Mouse (Mus musculus) cerebellum, adult 2 months (tissue): ENCODE results near the gene Lsm4. TPM values are rescaled to one million over a fixed set of nuclear protein-coding genes. Genes with fewer than 3 reads are reported as not detected.

Experiments used
- DNase-seq, 2 experiments: peaks; one replicate each; pipeline ENCODE4 v3.0.0; 2021
- H3K27ac ChIP-seq: fragments of 200-500 bp; 2 replicates; pipeline ENCODE4 v1.5.1; 2012; ENCODE audit warnings: low read length, control low read depth, inconsistent platforms; ENCODE audit not compliant: insufficient read depth
- H3K27me3 ChIP-seq: fragments of 200-500 bp; 2 replicates; pipeline ENCODE4 v1.6.1; 2012; ENCODE audit warnings: inconsistent platforms, mild to moderate bottlenecking, low read length, moderate library complexity; ENCODE audit not compliant: control insufficient read depth, insufficient read depth
- H3K4me1 ChIP-seq: fragments of 200-500 bp; 2 replicates; pipeline ENCODE4 v1.6.1; 2011; ENCODE audit warnings: low read length; ENCODE audit not compliant: control insufficient read depth, insufficient read depth
- H3K4me3 ChIP-seq: fragments of 200-500 bp; replicated peaks from 2 replicates; pipeline ENCODE3; 2011; ENCODE audit warnings: mild to moderate bottlenecking, low read depth, low read length, control low read depth; ENCODE audit not compliant: insufficient read depth
- CTCF ChIP-seq: fragments of 200-500 bp; IDR thresholded peaks from 2 replicates; pipeline ENCODE4 v1.5.1; 2011; ENCODE audit warnings: low read depth, mild to moderate bottlenecking, control low read depth, low read length, moderate library complexity, borderline replicate concordance; ENCODE audit not compliant: insufficient read depth
- POLR2A ChIP-seq: fragments of 200-500 bp; IDR thresholded peaks from 2 replicates; pipeline ENCODE4 v1.6.1; 2011; ENCODE audit warnings: low read length, control low read depth, borderline replicate concordance; ENCODE audit not compliant: insufficient read depth
- WGBS: fragments of 180-500 bp; shearing (Covaris S2); methylation state at CpG from one replicate; pipeline ENCODE4 v1.1.7; 2018; 5-methylcytosine and 5-hydroxymethylcytosine counted together
- polyA plus RNA-seq: library from polyadenylated mRNA; depleted of rRNA; stranded (reverse); fragments of >200 nt; gene quantifications from 2 replicates; pipeline ENCODE4 v1.2.3, GENCODE M21; 2012

Lsm4 gene
- polyA plus RNA-seq, 1 experiment, result 117 TPM

GRCm38 (mm10) chr8:70710296-70710695, 37.2 kb downstream of the Lsm4 start:
- WGBS, result 54% methylated on average over 1 of the region's 1 CpGs
- H3K4me3 ChIP-seq, result no peak overlapping the region
- no peak overlapping the region for H3K27ac ChIP-seq
- H3K4me1 ChIP-seq, result peaks cover 28% of the 10 kb centered on the region
- H3K27me3 ChIP-seq, result no peaks in the 10 kb centered on the region
- DNase-seq, result peak; percentile 47 to 54
- TF ChIP-seq POLR2A (no peak), CTCF (no peak)

DNA sequence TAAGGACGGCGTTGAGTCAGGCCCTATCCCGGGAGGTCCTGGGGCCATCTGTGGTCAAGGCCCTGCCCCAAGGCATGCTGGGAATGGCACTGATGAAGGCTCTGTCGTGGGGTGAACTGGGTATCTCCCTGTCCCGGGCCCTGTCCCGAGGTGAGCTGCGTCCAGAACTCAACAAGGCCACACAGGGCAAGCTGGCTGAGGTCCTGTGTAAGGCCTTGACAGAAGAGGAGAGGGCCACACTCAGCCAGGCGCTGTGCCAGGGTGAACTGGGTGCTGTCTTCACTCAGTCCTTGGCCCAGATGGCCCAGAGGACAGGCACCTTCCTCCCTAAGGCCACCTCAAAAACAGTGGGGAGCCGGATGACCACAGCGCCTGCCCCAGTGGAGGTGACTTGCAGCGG, 38.0 kb downstream of the Lsm4 start:
- TF ChIP-seq POLR2A, result no peak
- no peak for TF ChIP-seq CTCF
- no peak overlapping the region for H3K27ac ChIP-seq
- peaks cover 28% of the 10 kb centered on the region for H3K4me1 ChIP-seq
- 75% methylated on average over 11 of the region's 11 CpGs for WGBS
- H3K27me3 ChIP-seq, result no peaks in the 10 kb centered on the region
- no peak overlapping the region for H3K4me3 ChIP-seq
- no peak for DNase-seq

GRCm38 (mm10) chr8:70713991-70714390, 40.9 kb downstream of the Lsm4 start:
- WGBS, result 78% methylated on average over 7 of the region's 7 CpGs
- TF ChIP-seq POLR2A (no peak), CTCF (no peak)
- DNase-seq, result no peak
- Histone ChIP-seq H3K4me3 (no peak overlapping the region), H3K4me1 (peaks cover 15% of the 10 kb centered on the region), H3K27me3 (no peaks in the 10 kb centered on the region), H3K27ac (no peak overlapping the region)

DNA sequence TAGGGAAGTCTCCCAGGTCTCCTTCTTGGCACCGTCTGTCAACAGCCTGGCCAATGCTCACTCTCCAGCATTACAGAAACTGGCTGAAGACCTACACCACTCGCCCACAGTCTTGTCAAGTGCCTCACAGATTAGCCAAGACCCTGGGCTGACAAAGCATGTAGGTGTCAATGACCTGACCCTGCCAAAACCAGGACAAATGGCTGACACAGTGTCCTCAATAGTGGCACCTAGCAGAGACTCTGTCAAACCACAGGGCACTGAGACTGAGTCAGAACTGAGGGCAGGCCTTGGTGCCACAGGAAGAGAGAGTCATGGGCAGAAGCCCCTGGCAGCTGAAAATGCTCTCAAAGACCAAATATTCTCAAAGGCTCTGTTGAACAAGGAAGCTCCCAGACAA, 42.0 kb downstream of the Lsm4 start:
- no peak overlapping the region for H3K4me3 ChIP-seq
- no peaks in the 10 kb centered on the region for H3K27me3 ChIP-seq
- no peak overlapping the region for H3K27ac ChIP-seq
- WGBS, result 64% methylated on average over 2 of the region's 2 CpGs
- TF ChIP-seq CTCF (no peak), POLR2A (no peak)
- peaks cover 12% of the 10 kb centered on the region for H3K4me1 ChIP-seq
- DNase-seq, result no peak

DNA sequence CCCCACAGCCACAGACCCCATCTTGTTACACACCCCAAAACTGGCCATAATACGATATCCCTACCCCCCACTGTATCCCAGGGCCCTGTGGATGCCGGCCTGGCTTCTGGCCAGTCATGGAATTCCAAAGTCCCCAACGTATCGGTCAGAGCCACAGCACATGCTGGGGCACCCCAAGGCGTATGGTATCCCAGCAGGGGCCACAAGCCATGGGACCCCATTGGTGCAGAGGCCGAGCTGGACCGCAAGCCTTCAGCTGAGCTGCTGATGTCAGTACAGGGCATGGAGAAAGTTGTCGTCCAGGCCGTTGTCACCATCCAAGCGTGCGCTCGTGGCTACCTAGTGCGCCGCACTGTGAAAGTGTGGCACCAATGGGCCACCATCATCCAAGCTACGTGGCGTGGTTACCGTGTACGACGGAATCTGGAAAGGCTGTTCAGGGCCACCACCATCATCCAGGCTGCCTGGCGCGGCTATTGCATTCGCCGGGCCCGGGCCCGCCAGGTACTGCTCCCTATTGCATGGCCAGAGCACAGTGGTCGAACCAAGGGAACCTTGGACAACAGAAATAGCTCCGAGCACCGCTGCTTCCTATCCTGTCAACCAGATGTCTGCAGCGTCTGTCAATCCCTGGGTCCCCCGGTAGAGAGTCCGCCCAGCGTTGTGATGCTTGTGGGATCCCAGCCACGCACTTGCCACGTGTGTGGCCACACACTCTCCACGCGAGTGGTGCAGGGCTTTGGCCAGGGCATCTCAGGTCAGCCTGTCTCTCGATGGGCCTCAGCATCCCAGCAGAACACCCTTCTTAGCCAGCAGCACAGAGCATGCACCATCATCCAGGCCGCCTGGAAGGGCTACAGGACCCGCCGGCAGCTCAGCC, 43.7 kb downstream of the Lsm4 start:
- 79% methylated on average over 40 of the region's 40 CpGs for WGBS
- Histone ChIP-seq H3K4me1 (no peaks in the 10 kb centered on the region; the same call in 1 of the 2 replicates), H3K4me3 (no peak overlapping the region), H3K27me3 (no peaks in the 10 kb centered on the region), H3K27ac (no peak overlapping the region)
- no peak for TF ChIP-seq POLR2A
- TF ChIP-seq CTCF, result no peak
- peak in 1 of 2 experiments; percentile 10 for DNase-seq

- peak; percentile 74 to 82 for DNase-seq
- Histone ChIP-seq H3K27me3 (no peaks in the 10 kb centered on the region), H3K4me3 (no peak within 1 kb of the TSS), H3K27ac (no peak within 1 kb of the TSS), H3K4me1 (no peaks in the 10 kb centered on the region; the same call in 1 of the 2 replicates)
- WGBS, result 1% methylated on average over 19 of the region's 19 CpGs
- TF ChIP-seq POLR2A (no peak), CTCF (peak; percentile 85)
These were observed 45.2 kb downstream of the Lsm4 start, which contains the start of gene Gm3336 for GRCm38 (mm10) chr8:70718297-70718696. Gene Gm3336 (plus strand): TSS chr8:70718543.

DNA sequence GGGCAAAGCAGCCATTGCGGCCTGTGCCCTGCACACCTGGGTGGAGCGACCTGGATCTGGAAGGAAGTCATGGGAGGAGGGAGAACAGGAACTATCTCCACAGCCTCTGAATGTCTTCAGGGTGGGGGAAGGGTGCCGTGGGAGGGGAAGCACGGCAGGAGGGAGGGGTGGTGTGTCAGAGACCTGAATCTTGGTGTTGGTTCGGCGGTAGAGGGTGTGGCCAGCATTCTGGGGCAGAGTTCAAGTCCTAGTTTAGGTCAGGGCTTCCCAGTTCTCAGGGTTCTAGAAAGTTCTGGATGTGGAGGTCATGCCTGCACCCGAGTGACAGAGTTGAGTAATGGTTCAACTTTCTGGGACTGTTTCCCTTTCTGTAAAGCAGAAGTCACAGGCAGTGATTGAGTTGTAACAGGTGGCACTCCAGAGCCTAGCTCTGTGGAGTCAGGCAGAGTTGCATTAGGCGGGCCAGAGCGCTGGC, 46.8 kb downstream of the Lsm4 start:
- no peak for TF ChIP-seq CTCF
- TF ChIP-seq POLR2A, result no peak
- Histone ChIP-seq H3K4me3 (no peak overlapping the region), H3K27me3 (no peaks in the 10 kb centered on the region), H3K4me1 (no peaks in the 10 kb centered on the region; the same call in 1 of the 2 replicates), H3K27ac (no peak overlapping the region)
- 58% methylated on average over 9 of the region's 9 CpGs for WGBS
- DNase-seq, result peak in 1 of 2 experiments; percentile 13

- Histone ChIP-seq H3K4me1 (no peaks in the 10 kb centered on the region; the same call in 1 of the 2 replicates), H3K4me3 (no peak overlapping the region), H3K27me3 (no peaks in the 10 kb centered on the region), H3K27ac (no peak overlapping the region)
- WGBS, result 2% methylated on average over 3 of the region's 3 CpGs
- peak; percentile 72 to 90 for DNase-seq
- TF ChIP-seq CTCF, result peak; percentile 97
- TF ChIP-seq POLR2A, result no peak
These were observed 47.7 kb downstream of the Lsm4 start for GRCm38 (mm10) chr8:70720739-70721138.
